Mouse (Mus musculus) cortical plate, adult 2 months (tissue): Measurements from ENCODE around the gene Cgrrf1.

Source experiments
- CTCF ChIP-seq: fragments of 200-500 bp; IDR thresholded peaks from 2 replicates; pipeline ENCODE4 v1.5.1; 2011; ENCODE audit warnings: mild to moderate bottlenecking, control low read depth, low read length; ENCODE audit not compliant: insufficient read depth; ENCODE audit errors: extremely low read depth
- POLR2A ChIP-seq: fragments of 200-500 bp; IDR thresholded peaks from 2 replicates; pipeline ENCODE4 v1.6.1; 2011; ENCODE audit warnings: mild to moderate bottlenecking, low read length, control low read depth; ENCODE audit not compliant: insufficient read depth; ENCODE audit errors: extremely low read depth

DNA sequence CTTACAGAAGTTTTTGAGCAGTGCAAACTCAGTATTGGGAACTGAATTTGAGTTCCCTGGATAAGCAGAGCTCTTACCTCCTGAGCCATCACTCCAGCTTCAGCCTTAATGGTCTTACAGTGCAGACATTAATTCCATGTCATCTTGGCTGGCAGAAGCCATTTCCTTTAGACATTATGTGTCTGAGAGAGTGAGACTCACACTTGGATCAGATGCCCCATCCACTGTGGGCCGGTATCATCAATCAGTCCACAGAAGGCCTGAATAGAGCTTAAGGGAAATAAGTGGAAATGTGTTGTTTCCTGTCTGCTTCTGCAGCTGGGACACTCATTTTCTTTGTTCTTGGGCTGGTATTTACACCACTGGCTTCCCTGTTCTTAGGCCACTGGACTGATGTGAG lies 28.1 kb upstream of the Cgrrf1 start:
- no peak for TF ChIP-seq POLR2A
- TF ChIP-seq CTCF: no peak
